Mouse (Mus musculus) layer of hippocampus, adult 2 months (tissue): ENCODE data around the gene Foxk1. TPM values are rescaled to one million over a fixed set of nuclear protein-coding genes. Genes with fewer than 3 reads are reported as not detected.

Experiments
- DNase-seq, 2 experiments: peaks; one replicate each; pipeline ENCODE4 v3.0.0; 2022; ENCODE audit warnings: low spot score in 2 of 2
- H3K27ac ChIP-seq: fragments of 200-600 bp; 2 replicates; pipeline ENCODE4 v1.8.1; 2022
- H3K4me3 ChIP-seq: fragments of 200-600 bp; 2 replicates; pipeline ENCODE4 v1.8.1; 2022; ENCODE audit warnings: mild to moderate bottlenecking
- CTCF ChIP-seq: fragments of 200-600 bp; conservative IDR thresholded peaks from 2 replicates; pipeline ENCODE4 v1.8.1; 2022; ENCODE audit warnings: antibody characterized with exemption, mild to moderate bottlenecking, moderate library complexity
- total RNA-seq, 2 experiments: library from RNA; stranded (reverse); gene quantifications; 2 replicates each; pipeline ENCODE4 v1.2.3; 2021

Gene Foxk1
- total RNA-seq, 2 experiments from 2014 or later: 53.0 to 60.3 TPM

GRCm38 (mm10) chr5:142463011-142463410 lies 61.7 kb downstream of the Foxk1 start:
- no peak for DNase-seq
- no peak for TF ChIP-seq CTCF
- Histone ChIP-seq H3K27ac (peak overlapping the region; percentile 91), H3K4me3 (peak overlapping the region; percentile 95)

- Histone ChIP-seq H3K27ac (peak within 1 kb of the TSS; percentile 91), H3K4me3 (peak within 1 kb of the TSS; percentile 95)
- DNase-seq: peak; percentile 87 to 92
- no peak for TF ChIP-seq CTCF
Measured at GRCm38 (mm10) chr5:142463461-142464454, 62.5 kb downstream of the Foxk1 start, which contains the start of gene Ap5z1. TSS of gene Ap5z1 (plus strand) at chr5:142463944.

GRCm38 (mm10) chr5:142468375-142468774 lies 67.1 kb downstream of the Foxk1 start:
- no peak for DNase-seq
- TF ChIP-seq CTCF: no peak
- Histone ChIP-seq H3K27ac (no peak overlapping the region), H3K4me3 (no peak overlapping the region)

GRCm38 (mm10) chr5:142469796-142470195 lies 68.5 kb downstream of the Foxk1 start:
- Histone ChIP-seq H3K4me3 (no peak overlapping the region), H3K27ac (no peak overlapping the region)
- DNase-seq: no peak
- TF ChIP-seq CTCF: no peak

GRCm38 (mm10) chr5:142473696-142474095 lies 72.4 kb downstream of the Foxk1 start:
- H3K4me3 ChIP-seq: no peak overlapping the region
- TF ChIP-seq CTCF: no peak
- DNase-seq: no peak
- peak overlapping the region; percentile 48; the same call in 1 of the 2 replicates for H3K27ac ChIP-seq

- H3K4me3 ChIP-seq: no peak overlapping the region
- peak overlapping the region; percentile 61 for H3K27ac ChIP-seq
- no peak for DNase-seq
- no peak for TF ChIP-seq CTCF
Measured at GRCm38 (mm10) chr5:142475669-142476068, 74.4 kb downstream of the Foxk1 start.

GRCm38 (mm10) chr5:142477346-142477745 lies 76.0 kb downstream of the Foxk1 start:
- Histone ChIP-seq H3K27ac (no peak overlapping the region), H3K4me3 (no peak overlapping the region)
- no peak for TF ChIP-seq CTCF
- DNase-seq: no peak

- no peak for DNase-seq
- peak overlapping the region; percentile 10; the same call in 1 of the 2 replicates for H3K27ac ChIP-seq
- TF ChIP-seq CTCF: no peak
- H3K4me3 ChIP-seq: no peak overlapping the region
Measured at GRCm38 (mm10) chr5:142477866-142478615, 76.7 kb downstream of the Foxk1 start.

GRCm38 (mm10) chr5:142478829-142479435 lies 77.6 kb downstream of the Foxk1 start:
- no peak overlapping the region for H3K4me3 ChIP-seq
- peak; percentile 71 to 88 for DNase-seq
- no peak overlapping the region for H3K27ac ChIP-seq
- peak; percentile 97 for TF ChIP-seq CTCF

GRCm38 (mm10) chr5:142482512-142482911 lies 81.2 kb downstream of the Foxk1 start:
- DNase-seq: no peak
- H3K27ac ChIP-seq: no peak overlapping the region
- H3K4me3 ChIP-seq: no peak overlapping the region
- peak; percentile 77 for TF ChIP-seq CTCF

- TF ChIP-seq CTCF: no peak
- Histone ChIP-seq H3K4me3 (no peak overlapping the region), H3K27ac (no peak overlapping the region)
- DNase-seq: no peak
Measured at GRCm38 (mm10) chr5:142483581-142483980, 82.3 kb downstream of the Foxk1 start.

GRCm38 (mm10) chr5:142486654-142487053 lies 85.4 kb downstream of the Foxk1 start:
- no peak for DNase-seq
- Histone ChIP-seq H3K27ac (no peak overlapping the region), H3K4me3 (no peak overlapping the region)
- no peak for TF ChIP-seq CTCF
